Mouse (Mus musculus) erythroblast, adult 5-6 weeks (primary cell): ENCODE data around the gene Cox8b. TPM values are rescaled to one million over a fixed set of nuclear protein-coding genes. Genes with fewer than 3 reads are reported as not detected.

Experiments used
- ATAC-seq: replicated peaks from 2 replicates; pipeline ENCODE4 v1.8.0; 2016; ENCODE audit warnings: moderate number of reproducible peaks, mild to moderate bottlenecking, moderate TSS enrichment, inconsistent platforms; ENCODE audit not compliant: poor library complexity, low FRiP score, severe bottlenecking
- total RNA-seq, 2 experiments: library from RNA; stranded (forward) in 1 of 2; stranded (reverse) in 1 of 2; fragments of 150-400 nt in 1 of 2; fragments of 200-764, 138-1000 nt in 1 of 2; gene quantifications; 2 replicates each; pipeline versions ENCODE4 v1.2.3 to v1.2.4; 2015 to 2017; ENCODE audit warnings: low replicate concordance in 2 of 2

Cox8b gene
- not detected in 2 replicates for total RNA-seq (2015; ENCODE audit: low replicate concordance)
- not detected in 2 replicates for total RNA-seq (2017; ENCODE audit: low replicate concordance)

- no peak for ATAC-seq
Measured at GRCm38 (mm10) chr7:140900220-140900619, at the start of gene Cox8b. Gene Cox8b (minus strand): TSS chr7:140900446.

DNA sequence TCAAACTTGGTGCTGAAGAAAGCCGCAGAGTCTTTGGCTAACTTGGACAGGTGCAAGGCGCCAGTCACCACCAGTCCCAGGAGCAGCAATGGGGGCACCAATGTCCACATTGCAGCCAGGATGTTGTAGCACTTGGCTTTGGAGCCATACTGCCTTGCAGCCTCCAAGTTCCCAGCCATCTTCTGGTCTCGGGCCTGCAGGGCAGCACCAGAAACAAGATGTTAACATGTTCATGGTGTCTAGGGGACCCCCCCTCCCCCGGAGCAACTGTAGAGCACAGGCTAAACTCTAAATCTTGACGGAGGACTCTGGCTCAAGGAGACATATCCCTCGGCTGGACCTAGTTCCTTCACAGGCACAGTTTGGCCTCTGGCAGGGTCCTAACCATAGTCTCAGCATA lies 49.0 kb upstream of the Cox8b start:
- ATAC-seq = no peak

DNA sequence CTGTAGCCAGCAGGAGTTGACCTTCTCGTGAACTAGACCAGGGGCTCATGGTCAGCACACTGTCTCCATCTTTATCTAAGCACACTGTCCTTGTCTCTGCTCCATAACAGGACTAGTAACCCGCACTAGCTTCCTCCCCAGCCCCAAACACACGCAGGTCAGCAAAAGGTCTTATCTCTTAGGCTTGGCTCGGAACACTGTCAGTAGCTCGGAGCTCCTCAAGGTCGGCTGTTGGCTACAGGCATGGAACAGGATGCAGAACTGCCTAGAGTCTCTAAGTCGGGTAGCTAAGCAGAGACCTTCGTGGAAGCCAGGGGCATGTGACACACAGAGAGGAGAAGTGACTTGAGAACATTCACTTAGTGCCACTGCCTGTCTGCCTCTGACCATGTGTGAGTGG lies 47.9 kb upstream of the Cox8b start:
- ATAC-seq = no peak

GRCm38 (mm10) chr7:140946980-140947379 lies 46.7 kb upstream of the Cox8b start:
- no peak for ATAC-seq

GRCm38 (mm10) chr7:140946311-140946710 lies 46.1 kb upstream of the Cox8b start:
- ATAC-seq = no peak

GRCm38 (mm10) chr7:140945247-140945646 lies 45.0 kb upstream of the Cox8b start:
- ATAC-seq = no peak

GRCm38 (mm10) chr7:140944236-140944635 lies 44.0 kb upstream of the Cox8b start:
- ATAC-seq = no peak

DNA sequence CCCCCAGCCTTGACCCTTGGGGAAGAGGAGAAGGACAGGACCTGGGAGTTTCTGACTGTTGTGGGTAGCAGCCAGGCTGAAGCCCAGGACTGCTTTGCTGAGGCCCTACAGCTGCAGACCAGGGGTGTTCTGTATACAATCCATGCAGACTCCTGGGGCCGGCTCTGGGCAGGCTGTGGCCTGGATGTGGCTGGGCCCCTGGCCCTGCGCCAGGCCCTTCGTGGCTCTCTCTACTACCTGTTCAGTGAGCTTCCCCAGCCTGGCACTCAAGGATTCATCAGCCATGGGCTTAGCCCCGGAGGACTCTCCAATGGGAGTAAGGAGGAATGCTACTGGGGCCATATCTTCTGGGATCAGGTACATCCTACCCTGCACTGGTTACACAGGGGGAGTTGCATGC lies 43.1 kb upstream of the Cox8b start:
- no peak for ATAC-seq

GRCm38 (mm10) chr7:140942811-140943210 lies 42.6 kb upstream of the Cox8b start:
- ATAC-seq = no peak

GRCm38 (mm10) chr7:140942341-140942740 lies 42.1 kb upstream of the Cox8b start:
- ATAC-seq = no peak

- ATAC-seq = peak; percentile 94
Measured at GRCm38 (mm10) chr7:140941222-140942051, 41.2 kb upstream of the Cox8b start, which contains the start of gene Pgghg. Gene Pgghg (plus strand): TSS chr7:140941391.

- no peak for ATAC-seq
Measured at GRCm38 (mm10) chr7:140939669-140940171, 39.5 kb upstream of the Cox8b start.

GRCm38 (mm10) chr7:140938896-140939295 lies 38.6 kb upstream of the Cox8b start:
- ATAC-seq = no peak

- no peak for ATAC-seq
Measured at GRCm38 (mm10) chr7:140938436-140938835, 38.2 kb upstream of the Cox8b start.

- ATAC-seq = no peak
Measured at GRCm38 (mm10) chr7:140927181-140927580, 26.9 kb upstream of the Cox8b start.

DNA sequence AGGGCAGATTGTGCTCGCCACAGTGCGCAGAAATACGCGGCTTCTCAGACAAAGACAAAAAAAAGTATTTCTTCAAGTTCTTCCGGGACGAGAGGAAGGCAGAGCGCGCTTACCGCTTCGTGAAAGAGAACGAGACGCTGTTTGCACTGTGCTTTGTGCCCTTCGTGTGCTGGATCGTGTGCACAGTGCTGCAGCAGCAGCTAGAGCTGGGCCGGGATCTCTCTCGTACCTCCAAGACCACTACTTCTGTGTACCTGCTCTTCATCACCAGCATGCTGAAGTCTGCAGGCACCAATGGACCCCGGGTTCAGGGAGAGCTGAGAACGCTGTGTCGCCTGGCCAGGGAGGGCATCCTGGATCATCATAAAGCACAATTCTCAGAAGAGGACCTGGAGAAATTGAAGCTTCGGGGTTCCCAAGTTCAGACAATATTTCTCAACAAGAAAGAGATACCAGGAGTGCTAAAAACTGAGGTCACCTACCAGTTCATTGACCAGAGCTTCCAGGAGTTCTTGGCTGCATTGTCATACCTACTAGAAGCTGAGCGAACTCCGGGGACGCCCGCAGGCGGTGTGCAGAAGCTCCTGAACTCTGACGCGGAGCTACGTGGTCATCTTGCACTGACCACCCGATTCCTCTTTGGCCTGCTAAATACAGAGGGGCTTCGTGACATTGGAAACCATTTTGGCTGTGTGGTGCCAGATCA lies 23.0 kb upstream of the Cox8b start:
- ATAC-seq = no peak

DNA sequence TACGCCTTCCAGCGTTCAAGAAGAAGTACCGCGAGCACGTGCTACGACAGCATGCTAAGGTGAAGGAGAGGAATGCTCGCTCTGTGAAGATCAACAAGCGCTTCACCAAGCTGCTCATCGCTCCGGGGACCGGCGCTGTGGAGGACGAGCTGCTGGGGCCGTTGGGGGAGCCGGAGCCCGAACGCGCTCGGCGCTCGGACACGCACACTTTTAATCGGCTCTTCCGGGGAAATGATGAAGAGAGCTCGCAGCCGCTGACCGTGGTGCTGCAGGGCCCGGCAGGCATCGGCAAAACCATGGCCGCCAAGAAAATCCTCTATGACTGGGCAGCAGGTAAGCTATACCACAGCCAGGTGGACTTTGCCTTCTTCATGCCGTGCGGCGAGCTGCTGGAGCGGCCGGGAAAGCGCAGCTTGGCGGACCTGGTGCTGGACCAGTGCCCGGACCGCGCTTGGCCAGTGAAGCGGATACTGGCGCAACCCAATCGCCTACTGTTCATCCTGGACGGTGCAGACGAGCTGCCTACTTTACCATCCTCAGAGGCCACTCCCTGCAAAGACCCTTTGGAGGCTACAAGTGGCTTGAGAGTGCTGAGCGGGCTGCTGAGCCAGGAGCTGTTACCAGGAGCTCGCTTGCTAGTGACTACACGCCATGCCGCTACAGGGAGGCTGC lies 22.3 kb upstream of the Cox8b start:
- no peak for ATAC-seq

DNA sequence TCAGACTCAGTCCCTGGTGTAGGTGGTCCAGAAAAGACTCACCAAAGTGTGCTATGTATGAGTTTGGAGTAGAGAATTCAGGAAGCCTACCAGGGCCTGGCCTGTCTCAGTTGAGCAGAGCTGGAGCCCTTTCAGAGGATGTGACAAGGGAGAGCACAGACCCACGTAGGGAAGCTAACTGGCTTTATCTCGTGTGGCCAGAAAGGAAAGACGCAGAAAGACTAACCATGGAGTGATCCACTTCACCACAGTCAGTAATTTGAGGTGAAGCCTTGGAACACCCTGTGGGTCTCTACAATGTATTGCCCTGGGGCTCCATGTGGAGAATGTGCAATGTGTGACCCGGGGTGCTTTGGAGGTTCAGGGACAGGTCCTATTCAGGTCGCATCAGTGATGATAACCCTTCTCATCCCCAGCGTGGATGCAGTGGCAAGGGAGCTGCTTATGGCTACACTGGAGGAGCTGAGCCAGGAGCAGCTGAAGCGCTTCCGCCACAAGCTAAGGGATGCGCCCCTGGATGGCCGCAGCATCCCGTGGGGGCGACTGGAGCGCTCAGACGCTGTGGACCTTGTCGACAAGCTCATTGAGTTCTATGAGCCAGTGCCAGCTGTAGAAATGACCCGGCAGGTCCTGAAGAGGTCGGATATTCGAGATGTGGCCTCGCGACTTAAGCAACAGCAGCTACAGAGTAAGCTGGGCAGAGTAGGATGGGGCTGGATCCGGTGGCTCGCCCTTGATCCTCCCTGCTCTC lies 21.2 kb upstream of the Cox8b start:
- ATAC-seq = no peak

GRCm38 (mm10) chr7:140920418-140921029 lies 20.3 kb upstream of the Cox8b start, which contains the start of gene Nlrp6:
Gene Nlrp6 (plus strand): TSS chr7:140920902.
- no peak for ATAC-seq
